Mouse (Mus musculus) cerebellum, postnatal 25 days (tissue): ENCODE measurements around the gene Papln.
A peak's percentile ranks its signal among the peaks of the same experiment; 100 is the strongest.

ENCODE experiments used
- DNase-seq, 2 experiments: peaks; one replicate each; pipeline ENCODE4 v3.0.0; 2021; ENCODE audit warnings: mixed read lengths in 2 of 2

The Papln gene

GRCm38 (mm10) chr12:83763311-83764043 lies at the start of gene Papln:
Gene Papln, plus strand, starts transcription at chr12:83763634.
- peak; percentile 37 to 46 for DNase-seq

- peak; percentile 20 to 60 for DNase-seq
Measured at GRCm38 (mm10) chr12:83713749-83714148, 49.7 kb upstream of the Papln start.

- no peak for DNase-seq
Measured at GRCm38 (mm10) chr12:83716416-83717184, 46.8 kb upstream of the Papln start.

GRCm38 (mm10) chr12:83719431-83719830 lies 44.0 kb upstream of the Papln start:
- no peak for DNase-seq

GRCm38 (mm10) chr12:83721281-83721680 lies 42.2 kb upstream of the Papln start:
- no peak for DNase-seq

GRCm38 (mm10) chr12:83723037-83723436 lies 40.4 kb upstream of the Papln start:
- no peak for DNase-seq

- no peak for DNase-seq
Measured at GRCm38 (mm10) chr12:83726510-83727308, 36.7 kb upstream of the Papln start.

GRCm38 (mm10) chr12:83732225-83732624 lies 31.2 kb upstream of the Papln start:
- DNase-seq: no peak

- no peak for DNase-seq
Measured at GRCm38 (mm10) chr12:83734047-83734446, 29.4 kb upstream of the Papln start.

GRCm38 (mm10) chr12:83736236-83736635 lies 27.2 kb upstream of the Papln start:
- peak in 1 of 2 experiments; percentile 28 for DNase-seq

GRCm38 (mm10) chr12:83738651-83739050 lies 24.8 kb upstream of the Papln start:
- no peak for DNase-seq

GRCm38 (mm10) chr12:83741722-83742121 lies 21.7 kb upstream of the Papln start:
- no peak for DNase-seq

- DNase-seq: peak; percentile 48 to 52
Measured at GRCm38 (mm10) chr12:83742834-83743233, 20.6 kb upstream of the Papln start.

GRCm38 (mm10) chr12:83743712-83744111 lies 19.7 kb upstream of the Papln start:
- no peak for DNase-seq

GRCm38 (mm10) chr12:83749186-83749585 lies 14.2 kb upstream of the Papln start:
- DNase-seq: no peak

GRCm38 (mm10) chr12:83752495-83752894 lies 10.9 kb upstream of the Papln start:
- no peak for DNase-seq

- DNase-seq: no peak
Measured at GRCm38 (mm10) chr12:83758735-83759134, 4.7 kb upstream of the Papln start.

GRCm38 (mm10) chr12:83760201-83760600 lies 3.2 kb upstream of the Papln start:
- no peak for DNase-seq

- no peak for DNase-seq
Measured at GRCm38 (mm10) chr12:83762706-83763105, 728 bp upstream of the Papln start.

GRCm38 (mm10) chr12:83764044-83764365 lies 571 bp downstream of the Papln start:
- DNase-seq: peak in 1 of 2 experiments; percentile 31

- no peak for DNase-seq
Measured at GRCm38 (mm10) chr12:83764519-83764918, 1.1 kb downstream of the Papln start.

GRCm38 (mm10) chr12:83765965-83766603 lies 2.6 kb downstream of the Papln start:
- no peak for DNase-seq

GRCm38 (mm10) chr12:83767833-83768232 lies 4.4 kb downstream of the Papln start:
- DNase-seq: no peak
